Mouse (Mus musculus) midbrain, embryonic 11.5 days (tissue): ENCODE results near the gene Taf3. TPM values are rescaled to one million over a fixed set of nuclear protein-coding genes. Genes with fewer than 3 reads are reported as not detected.

Experiments
- ATAC-seq: fragments of 200-750 bp; cut with Nextera tagmentation; 2 replicates; pipeline ENCODE4 v1.8.0; 2017; ENCODE audit warnings: moderate TSS enrichment, moderate library complexity; ENCODE audit not compliant: low FRiP score
- DNase-seq: peaks from one replicate; pipeline ENCODE4 v3.0.0; 2015; ENCODE audit warnings: low spot score; ENCODE audit errors: missing footprints
- H3K27ac ChIP-seq: fragments of 300-500 bp; sonication (generic); 2 replicates; pipeline ENCODE4 v1.5.1; 2014; ENCODE audit warnings: low read depth, low read length
- H3K27me3 ChIP-seq: fragments of 300-500 bp; sonication (generic); 2 replicates; pipeline ENCODE4 v1.6.1; 2014; ENCODE audit warnings: mild to moderate bottlenecking, low read length, moderate library complexity, mixed read lengths; ENCODE audit not compliant: control insufficient read depth, insufficient read depth
- H3K36me3 ChIP-seq: fragments of 300-500 bp; sonication (generic); 2 replicates; pipeline ENCODE4 v1.6.1; 2014; ENCODE audit warnings: mild to moderate bottlenecking, low read length, moderate library complexity, mixed read lengths; ENCODE audit not compliant: control insufficient read depth, insufficient read depth
- H3K4me1 ChIP-seq: fragments of 300-500 bp; sonication (generic); 2 replicates; pipeline ENCODE4 v1.6.1; 2014; ENCODE audit warnings: low read length; ENCODE audit not compliant: control insufficient read depth, insufficient read depth
- H3K4me2 ChIP-seq: fragments of 300-500 bp; sonication (generic); 2 replicates; pipeline ENCODE4 v1.6.1; 2014; ENCODE audit warnings: mild to moderate bottlenecking, moderate library complexity
- H3K4me3 ChIP-seq: fragments of 300-500 bp; sonication (generic); 2 replicates; pipeline ENCODE4 v1.5.1; 2014; ENCODE audit warnings: low read depth, low read length
- H3K9ac ChIP-seq: fragments of 300-500 bp; sonication (generic); 2 replicates; pipeline ENCODE4 v1.6.1; 2014; ENCODE audit warnings: low read length
- H3K9me3 ChIP-seq: fragments of 300-500 bp; sonication (generic); 2 replicates; pipeline ENCODE4 v1.6.1; 2016; ENCODE audit warnings: low read length; ENCODE audit not compliant: control insufficient read depth
- WGBS: fragments of 180-500 bp; shearing (Covaris S2); extraction: QIAGEN DNeasy Blood & Tissue Kit; methylation state at CpG from one replicate; pipeline ENCODE4 v1.1.7; 2014; 5-methylcytosine and 5-hydroxymethylcytosine counted together
- polyA plus RNA-seq: library from polyadenylated mRNA; unstranded; fragments of >200 nt; fragmentation: Nextera tagmentation; extraction: Ambion mirVana; gene quantifications from 2 replicates; pipeline ENCODE4 v1.2.1, GENCODE M21; 2014

Taf3 gene
- polyA plus RNA-seq, 1 experiment from 2014 or later = 17.0 TPM

- no peaks in the 10 kb centered on the region for H3K9me3 ChIP-seq
- H3K4me3 ChIP-seq = peak overlapping the region; percentile 26
- 3% methylated on average over 14 of the region's 14 CpGs for WGBS
- peaks cover 95% of the 10 kb centered on the region for H3K27me3 ChIP-seq
- H3K36me3 ChIP-seq = no peaks in the 10 kb centered on the region
- H3K27ac ChIP-seq = 0 out of 2 replicates have a peak overlapping the region, but pooled peaks have one; percentile 11
- peak; percentile 95 for DNase-seq
- H3K9ac ChIP-seq = no peak overlapping the region
- peaks cover 21% of the 10 kb centered on the region for H3K4me1 ChIP-seq
- H3K4me2 ChIP-seq = no peak overlapping the region
- no peak for ATAC-seq
Measured at GRCm38 (mm10) chr2:9885217-9885770, 163.1 kb downstream of the Taf3 start.

- no peak overlapping the region; the same call in 1 of the 2 replicates for H3K4me2 ChIP-seq
- peak overlapping the region; percentile 26 for H3K4me3 ChIP-seq
- H3K27ac ChIP-seq = peak overlapping the region; percentile 11; the same call in 1 of the 2 replicates
- H3K9ac ChIP-seq = peak overlapping the region; percentile 0
- DNase-seq (peak; percentile 97), ATAC-seq (no peak)
- peaks cover 21% of the 10 kb centered on the region for H3K4me1 ChIP-seq
- under 1% methylated on average over 14 of the region's 15 CpGs for WGBS
- H3K36me3 ChIP-seq = no peaks in the 10 kb centered on the region
- H3K9me3 ChIP-seq = no peaks in the 10 kb centered on the region
- peaks cover 94% of the 10 kb centered on the region for H3K27me3 ChIP-seq
Measured at GRCm38 (mm10) chr2:9884533-9885216, 163.7 kb downstream of the Taf3 start.

- Histone ChIP-seq H3K36me3 (no peaks in the 10 kb centered on the region), H3K4me3 (peak overlapping the region; percentile 26), H3K27me3 (peaks cover 87% of the 10 kb centered on the region), H3K27ac (no peak overlapping the region), H3K9me3 (no peaks in the 10 kb centered on the region), H3K4me1 (peaks cover 17% of the 10 kb centered on the region), H3K4me2 (peak overlapping the region; percentile 60; the same call in 1 of the 2 replicates), H3K9ac (peak overlapping the region; percentile 9; the same call in 1 of the 2 replicates)
- 0% methylated on average over 27 of the region's 27 CpGs for WGBS
- ATAC-seq (no peak), DNase-seq (peak; percentile 92)
Measured at GRCm38 (mm10) chr2:9883803-9884532, 164.4 kb downstream of the Taf3 start.

- H3K27me3 ChIP-seq = peaks cover 87% of the 10 kb centered on the region
- no peaks in the 10 kb centered on the region for H3K36me3 ChIP-seq
- peak overlapping the region; percentile 60 for H3K4me2 ChIP-seq
- H3K9ac ChIP-seq = peak overlapping the region; percentile 44
- peak overlapping the region; percentile 20; the same call in 1 of the 2 replicates for H3K27ac ChIP-seq
- peak overlapping the region; percentile 26 for H3K4me3 ChIP-seq
- DNase-seq (peak; percentile 97), ATAC-seq (no peak)
- no peaks in the 10 kb centered on the region for H3K9me3 ChIP-seq
- peaks cover 19% of the 10 kb centered on the region for H3K4me1 ChIP-seq
- WGBS = under 1% methylated on average over 43 of the region's 43 CpGs
Measured at GRCm38 (mm10) chr2:9882926-9883802, 165.2 kb downstream of the Taf3 start.

- peak overlapping the region; percentile 26 for H3K4me3 ChIP-seq
- DNase-seq = peak; percentile 96
- H3K4me1 ChIP-seq = peaks cover 19% of the 10 kb centered on the region
- peak overlapping the region; percentile 44 for H3K9ac ChIP-seq
- peaks cover 85% of the 10 kb centered on the region for H3K27me3 ChIP-seq
- peak overlapping the region; percentile 60 for H3K4me2 ChIP-seq
- under 1% methylated on average over 39 of the region's 39 CpGs for WGBS
- peak overlapping the region; percentile 8; the same call in 1 of the 2 replicates for H3K27ac ChIP-seq
- no peaks in the 10 kb centered on the region for H3K36me3 ChIP-seq
- ATAC-seq = no peak
- no peaks in the 10 kb centered on the region for H3K9me3 ChIP-seq
Measured at GRCm38 (mm10) chr2:9882371-9882925, 165.9 kb downstream of the Taf3 start.

- WGBS = under 1% methylated on average over 12 of the region's 13 CpGs
- Histone ChIP-seq H3K4me3 (peak overlapping the region; percentile 35), H3K9me3 (no peaks in the 10 kb centered on the region), H3K36me3 (no peaks in the 10 kb centered on the region), H3K27me3 (peaks cover 86% of the 10 kb centered on the region), H3K27ac (peak overlapping the region; percentile 61), H3K9ac (peak overlapping the region; percentile 33), H3K4me2 (peak overlapping the region; percentile 60), H3K4me1 (peaks cover 19% of the 10 kb centered on the region)
- no peak for ATAC-seq
- no peak for DNase-seq
Measured at GRCm38 (mm10) chr2:9881611-9882023, 166.8 kb downstream of the Taf3 start.

GRCm38 (mm10) chr2:9881051-9881591 lies 167.3 kb downstream of the Taf3 start, which contains the start of gene 4930412O13Rik:
4930412O13Rik (plus strand) TSS chr2:9881252.
- Histone ChIP-seq H3K4me1 (peaks cover 19% of the 10 kb centered on the region), H3K27ac (peak within 1 kb of the TSS; percentile 61), H3K4me3 (peak within 1 kb of the TSS; percentile 35), H3K4me2 (peak within 1 kb of the TSS; percentile 60), H3K9ac (peak within 1 kb of the TSS; percentile 44), H3K27me3 (peaks cover 86% of the 10 kb centered on the region), H3K9me3 (no peaks in the 10 kb centered on the region), H3K36me3 (no peaks in the 10 kb centered on the region)
- DNase-seq (peak; percentile 96), ATAC-seq (peak; percentile 10; the same call in 1 of the 2 replicates)
- WGBS = 0% methylated on average over 34 of the region's 35 CpGs

- Histone ChIP-seq H3K4me1 (peaks cover 19% of the 10 kb centered on the region), H3K36me3 (no peaks in the 10 kb centered on the region), H3K27ac (no peak overlapping the region), H3K4me2 (peak overlapping the region; percentile 60), H3K4me3 (no peak overlapping the region), H3K27me3 (peaks cover 86% of the 10 kb centered on the region), H3K9ac (no peak overlapping the region), H3K9me3 (no peaks in the 10 kb centered on the region)
- ATAC-seq (no peak), DNase-seq (peak; percentile 92)
- 3% methylated on average over 11 of the region's 11 CpGs for WGBS
Measured at GRCm38 (mm10) chr2:9880271-9880670, 168.1 kb downstream of the Taf3 start.
